Mouse (Mus musculus) ES-Bruce4 (cell line): Measurements from ENCODE around the gene Cyp26c1. TPM values are rescaled to one million over a fixed set of nuclear protein-coding genes. Genes with fewer than 3 reads are reported as not detected.

Experiments used
- H3K27ac ChIP-seq: 2 replicates; pipeline ENCODE4 v1.5.1; 2012; ENCODE audit warnings: low read length, inconsistent platforms; ENCODE audit not compliant: insufficient read depth
- H3K27me3 ChIP-seq: 2 replicates; pipeline ENCODE4 v1.6.1; 2012; ENCODE audit warnings: mild to moderate bottlenecking, low read length, inconsistent platforms; ENCODE audit not compliant: control insufficient read depth, poor library complexity, insufficient read depth, severe bottlenecking
- H3K36me3 ChIP-seq: 2 replicates; pipeline ENCODE4 v1.6.1; 2012; ENCODE audit warnings: inconsistent platforms, mild to moderate bottlenecking, low read length, moderate library complexity; ENCODE audit not compliant: control insufficient read depth, poor library complexity, insufficient read depth, severe bottlenecking
- H3K4me1 ChIP-seq: one replicate; pipeline ENCODE4 v1.8.1; 2011; ENCODE audit warnings: low read length; ENCODE audit not compliant: control insufficient read depth, insufficient read depth
- H3K4me3 ChIP-seq: 2 replicates; pipeline ENCODE4 v1.5.1; 2011; ENCODE audit warnings: low read depth, mild to moderate bottlenecking, low read length
- H3K9ac ChIP-seq: 2 replicates; pipeline ENCODE4 v1.6.1; 2012; ENCODE audit warnings: low read depth, mild to moderate bottlenecking, inconsistent platforms; ENCODE audit not compliant: poor library complexity, severe bottlenecking
- H3K9me3 ChIP-seq: replicated peaks from 2 replicates; pipeline ENCODE4 v1.6.1; 2012; ENCODE audit warnings: mild to moderate bottlenecking, low read length, inconsistent platforms; ENCODE audit not compliant: control insufficient read depth, poor library complexity, insufficient read depth, severe bottlenecking
- CTCF ChIP-seq: IDR thresholded peaks from one replicate; pipeline ENCODE4 v1.8.1; 2011; ENCODE audit warnings: low read depth, low read length
- EP300 ChIP-seq: IDR thresholded peaks from 2 replicates; pipeline ENCODE4 v1.6.1; 2011; ENCODE audit warnings: low read depth, low read length; ENCODE audit not compliant: insufficient read depth
- POLR2A ChIP-seq: IDR thresholded peaks from one replicate; pipeline ENCODE4 v1.8.1; 2011; ENCODE audit warnings: low read length; ENCODE audit not compliant: insufficient read depth
- polyA plus RNA-seq: library from polyadenylated mRNA; stranded (reverse); fragments of >200 nt; gene quantifications from 2 replicates; pipeline ENCODE4 v1.2.4, GENCODE M21; 2011; ENCODE audit warnings: low read depth; ENCODE audit not compliant: missing spikeins, insufficient read depth, insufficient read length

Cyp26c1 gene
- polyA plus RNA-seq, 1 experiment = 0.34 TPM

- no peaks in the 10 kb centered on the region for H3K4me1 ChIP-seq
- no peak overlapping the region for H3K4me3 ChIP-seq
- peaks cover 3% of the 10 kb centered on the region; the same call in 1 of the 2 replicates for H3K27me3 ChIP-seq
- no peaks in the 10 kb centered on the region for H3K36me3 ChIP-seq
- H3K9me3 ChIP-seq = no peaks in the 10 kb centered on the region
- TF ChIP-seq CTCF = no peak
- TF ChIP-seq POLR2A = no peak
- TF ChIP-seq EP300 = no peak
- H3K27ac ChIP-seq = no peak overlapping the region
- no peak overlapping the region for H3K9ac ChIP-seq
Measured at GRCm38 (mm10) chr19:37689478-37689877, 4.1 kb downstream of the Cyp26c1 start.

DNA sequence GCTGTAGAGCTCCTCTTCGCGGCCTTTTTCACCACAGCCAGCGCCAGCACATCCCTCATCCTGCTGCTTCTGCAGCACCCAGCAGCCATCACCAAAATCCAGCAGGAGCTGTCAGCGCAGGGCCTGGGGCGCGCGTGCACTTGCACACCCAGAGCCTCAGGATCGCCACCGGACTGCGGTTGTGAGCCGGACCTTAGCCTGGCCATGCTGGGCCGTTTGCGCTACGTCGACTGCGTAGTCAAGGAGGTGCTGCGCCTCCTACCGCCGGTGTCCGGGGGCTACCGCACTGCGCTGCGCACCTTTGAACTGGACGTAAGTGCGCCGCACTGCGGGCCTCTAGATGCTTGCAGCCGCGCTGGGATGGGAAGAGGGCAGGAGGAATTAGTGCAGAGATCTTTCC, 5.3 kb downstream of the Cyp26c1 start:
- Histone ChIP-seq H3K27me3 (peaks cover 3% of the 10 kb centered on the region; the same call in 1 of the 2 replicates), H3K27ac (no peak overlapping the region), H3K36me3 (no peaks in the 10 kb centered on the region), H3K4me1 (no peaks in the 10 kb centered on the region), H3K9me3 (no peaks in the 10 kb centered on the region), H3K4me3 (peak overlapping the region; percentile 31), H3K9ac (no peak overlapping the region)
- TF ChIP-seq EP300 = no peak
- TF ChIP-seq CTCF = peak; percentile 81
- TF ChIP-seq POLR2A = no peak

GRCm38 (mm10) chr19:37692879-37693278, 7.5 kb downstream of the Cyp26c1 start:
- Histone ChIP-seq H3K9ac (peak overlapping the region; percentile 48; the same call in 1 of the 2 replicates), H3K9me3 (no peaks in the 10 kb centered on the region), H3K4me1 (no peaks in the 10 kb centered on the region), H3K36me3 (no peaks in the 10 kb centered on the region), H3K4me3 (peak overlapping the region; percentile 81), H3K27ac (no peak overlapping the region), H3K27me3 (peaks cover 13% of the 10 kb centered on the region)
- TF ChIP-seq CTCF (no peak), POLR2A (no peak), EP300 (no peak)

GRCm38 (mm10) chr19:37695146-37695545, 9.8 kb downstream of the Cyp26c1 start:
- no peak overlapping the region for H3K9ac ChIP-seq
- no peak for TF ChIP-seq CTCF
- no peak for TF ChIP-seq EP300
- TF ChIP-seq POLR2A = no peak
- H3K9me3 ChIP-seq = no peaks in the 10 kb centered on the region
- no peak overlapping the region for H3K4me3 ChIP-seq
- no peaks in the 10 kb centered on the region for H3K4me1 ChIP-seq
- H3K27me3 ChIP-seq = peaks cover 21% of the 10 kb centered on the region
- H3K36me3 ChIP-seq = no peaks in the 10 kb centered on the region
- no peak overlapping the region for H3K27ac ChIP-seq

- TF ChIP-seq CTCF = peak; percentile 30
- TF ChIP-seq POLR2A = no peak
- Histone ChIP-seq H3K36me3 (no peaks in the 10 kb centered on the region), H3K27ac (no peak overlapping the region), H3K4me1 (no peaks in the 10 kb centered on the region), H3K27me3 (peaks cover 22% of the 10 kb centered on the region), H3K9me3 (no peaks in the 10 kb centered on the region), H3K4me3 (no peak overlapping the region), H3K9ac (no peak overlapping the region)
Measured at GRCm38 (mm10) chr19:37695762-37696602, 10.6 kb downstream of the Cyp26c1 start.

GRCm38 (mm10) chr19:37696603-37697334, 11.4 kb downstream of the Cyp26c1 start:
- H3K27me3 ChIP-seq = peaks cover 22% of the 10 kb centered on the region
- H3K4me1 ChIP-seq = no peaks in the 10 kb centered on the region
- peak overlapping the region; percentile 47; the same call in 1 of the 2 replicates for H3K9ac ChIP-seq
- H3K36me3 ChIP-seq = no peaks in the 10 kb centered on the region
- H3K4me3 ChIP-seq = 0 out of 2 replicates have a peak overlapping the region, but pooled peaks have one; percentile 41
- TF ChIP-seq EP300 (no peak), POLR2A (no peak), CTCF (no peak)
- no peak overlapping the region for H3K27ac ChIP-seq
- H3K9me3 ChIP-seq = no peaks in the 10 kb centered on the region
